Comparison of ENCODE assay signal across 9 mouse cellular contexts in the genomic region with DNA sequence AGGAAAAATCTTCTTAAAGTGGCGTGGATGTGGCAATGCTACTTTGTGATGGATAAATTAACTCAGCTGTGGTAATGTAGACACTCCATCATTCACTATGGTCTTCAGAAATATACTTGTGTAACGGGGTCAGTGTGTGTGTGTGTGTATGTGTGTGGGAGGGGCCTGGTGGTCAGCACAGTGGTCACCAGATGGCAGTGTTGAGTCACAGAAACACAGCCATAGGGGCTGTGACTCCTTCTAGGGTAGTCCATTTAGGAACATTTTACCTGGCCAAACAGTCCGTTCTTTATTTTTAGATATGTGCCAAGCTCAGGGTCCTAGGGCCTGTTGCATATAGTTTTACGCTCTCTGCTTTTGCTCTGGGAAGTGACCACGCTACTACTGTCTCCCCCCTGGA.
DNase-seq lines count a peak whose midpoint lies in the region; ATAC-seq and TF ChIP-seq lines count a peak whose summit lies in the region.
"Had no signal": no experiment of that assay in that cellular context is flagged by ENCODE, and none has a peak within 500 bp of the region (broad histone marks: within the 10 kb centered on the region; RNA-seq: fewer than 3 reads in every experiment).

No protein-coding gene starts in this region.

- no peak overlapping the region for H3K4me3 ChIP-seq in forebrain, embryonic 14.5 days (ENCODE audit: low read depth, low read length)
- no peak overlapping the region for H3K4me3 ChIP-seq in liver, postnatal 0 days (ENCODE audit: low read depth, low read length)
- H3K4me3 ChIP-seq: liver, embryonic 15.5 days had no signal

- ATAC-seq in Patski = no peak
- peak; percentile 46; the same call in 1 of the 2 replicates for ATAC-seq in forebrain, embryonic 14.5 days
- no peak for ATAC-seq in liver, postnatal 0 days

- in situ Hi-C loops in Patski (cut with MboI; ENCODE audit: low pct_unique_long_range_greater_than_20kb) = no loop called here

- H3K9ac ChIP-seq in forebrain, embryonic 14.5 days (ENCODE audit: low read length) = no peak overlapping the region
- no peak overlapping the region for H3K9ac ChIP-seq in liver, postnatal 0 days (replicated peaks)
- H3K9ac ChIP-seq: liver, embryonic 15.5 days had no signal

- DNase-seq in adrenal gland, adult (ENCODE audit: inconsistent age in 2 of 2, low spot score in 1 of 2) = peak; percentile 19 to 65
- DNase-seq in adrenal gland, adult 8-10 months = no peak
- peak; percentile 11 for DNase-seq in layer of hippocampus, adult 11-12 months (ENCODE audit: low spot score)
- no peak for DNase-seq in layer of hippocampus, postnatal 36 days
- no peak for DNase-seq in Patski (ENCODE audit: low read depth, low spot score)
- peak; percentile 45 for DNase-seq in forebrain, embryonic 14.5 days (ENCODE audit: low spot score)
- no peak for DNase-seq in liver, postnatal 0 days
- DNase-seq in spleen, adult 18-20 months = no peak

- H3K4me2 ChIP-seq in forebrain, embryonic 14.5 days (ENCODE audit: low read length) = no peak overlapping the region
- no peak overlapping the region for H3K4me2 ChIP-seq in liver, postnatal 0 days (ENCODE audit: low read depth, low read length)
- H3K4me2 ChIP-seq: liver, embryonic 15.5 days had no signal

- H3K9me3 ChIP-seq in forebrain, embryonic 14.5 days (replicated peaks; ENCODE audit: control insufficient read depth, low read length) = no peaks in the 10 kb centered on the region
- H3K9me3 ChIP-seq in liver, postnatal 0 days (ENCODE audit: low read length) = no peaks in the 10 kb centered on the region
- H3K9me3 ChIP-seq: liver, embryonic 15.5 days had no signal

- no peak overlapping the region for H3K27ac ChIP-seq in forebrain, embryonic 14.5 days (ENCODE audit: low read depth, low read length)
- H3K27ac ChIP-seq in liver, postnatal 0 days (ENCODE audit: low read depth) = no peak overlapping the region
- H3K27ac ChIP-seq: liver, embryonic 15.5 days had no signal

- no peaks in the 10 kb centered on the region for H3K36me3 ChIP-seq in forebrain, embryonic 14.5 days (ENCODE audit: control insufficient read depth, insufficient read depth, low read length)
- no peaks in the 10 kb centered on the region for H3K36me3 ChIP-seq in liver, postnatal 0 days (replicated peaks; ENCODE audit: insufficient read depth, low read length)
- H3K36me3 ChIP-seq: liver, embryonic 15.5 days had no signal

- POLR2A ChIA-PET in Patski (lab: Charles Lee) = no interaction called here

- no peaks in the 10 kb centered on the region for H3K4me1 ChIP-seq in forebrain, embryonic 14.5 days (ENCODE audit: control insufficient read depth, insufficient read depth, low read length)
- H3K4me1 ChIP-seq in liver, postnatal 0 days (ENCODE audit: insufficient read depth) = no peaks in the 10 kb centered on the region
- H3K4me1 ChIP-seq: liver, embryonic 15.5 days had no signal

- peak; percentile 62 for TF ChIP-seq CTCF in Patski (IDR thresholded peaks at IDR 0.05)
- TF ChIP-seq CTCF in liver, postnatal 0 days (IDR thresholded peaks at IDR 0.05; ENCODE audit: low read depth) = peak; percentile 40

- TF ChIP-seq EP300 in liver, postnatal 0 days (IDR thresholded peaks at IDR 0.05; ENCODE audit: low read depth) = no peak

- CTCF ChIA-PET in Patski (lab: Charles Lee) = no interaction called here

- whole genome bisulfite sequencing in forebrain, embryonic 14.5 days = 76% methylated on average over 5 of the region's 5 CpGs
- 72% methylated on average over 5 of the region's 5 CpGs for WGBS in liver, postnatal 0 days (ENCODE audit: insufficient replicate concordance)

- peaks cover 19% of the 10 kb centered on the region for H3K27me3 ChIP-seq in Patski
- H3K27me3 ChIP-seq in forebrain, embryonic 14.5 days (replicated peaks; ENCODE audit: control insufficient read depth, insufficient read depth, low read length) = no peaks in the 10 kb centered on the region
- no peaks in the 10 kb centered on the region for H3K27me3 ChIP-seq in liver, postnatal 0 days (ENCODE audit: insufficient read depth, low read length)
- H3K27me3 ChIP-seq: liver, embryonic 15.5 days had no signal

Comparison
In these comparisons a context has a peak if more than half of its experiments do, and no peak if none do; other contexts are left out.
1. DNase-seq: peak in adrenal gland, adult (2 of 2), layer of hippocampus, adult 11-12 months (single experiment) and forebrain, embryonic 14.5 days (single experiment); none in adrenal gland, adult 8-10 months (single experiment), layer of hippocampus, postnatal 36 days (0 of 2), Patski (single experiment), liver, postnatal 0 days (single experiment) and spleen, adult 18-20 months (0 of 2).